Mouse (Mus musculus): ENCODE measurements around the gene Grm3.

GRCm38 (mm10) chr5:9669002-9669401 lies 56.0 kb downstream of the Grm3 start:
- TF ChIP-seq POLR2A (IDR thresholded peaks at IDR 0.05; ENCODE audit: low read depth, low read length) = no peak
- no peak for TF ChIP-seq CTCF (IDR thresholded peaks at IDR 0.05; ENCODE audit: borderline replicate concordance, insufficient read depth, low read length)
